Mouse (Mus musculus) C2C12 (cell line): ENCODE measurements around the gene Cep170.

Experiments
- CTCF ChIP-seq: IDR thresholded peaks from one replicate; pipeline ENCODE4 v1.5.1; 2011; ENCODE audit not compliant: control insufficient read depth, insufficient read depth, insufficient read length
- MAX ChIP-seq: IDR thresholded peaks from one replicate; pipeline ENCODE4 v1.6.1; 2011; ENCODE audit warnings: mild to moderate bottlenecking, control low read depth
- MYOD1 ChIP-seq: IDR thresholded peaks from one replicate; pipeline ENCODE4 v1.6.1; 2011; ENCODE audit warnings: low read depth; ENCODE audit not compliant: control insufficient read depth, insufficient read length

- TF ChIP-seq CTCF (no peak), MYOD1 (no peak), MAX (no peak)
Observed at GRCm38 (mm10) chr1:176835501-176836294, 21.8 kb upstream of the Cep170 start.
